Mouse (Mus musculus) CH12.LX (cell line): Measurements from ENCODE around the gene Igfbp5. TPM values are rescaled to one million over a fixed set of nuclear protein-coding genes. Genes with fewer than 3 reads are reported as not detected.

ENCODE experiments used
- DNase-seq: peaks from one replicate; pipeline ENCODE4 v3.0.0-alpha.2; 2013; ENCODE audit errors: extremely low read depth
- H3K27ac ChIP-seq: 2 replicates; pipeline ENCODE4 v1.5.1; 2012; ENCODE audit warnings: low read depth, mild to moderate bottlenecking, control low read depth, moderate library complexity; ENCODE audit not compliant: insufficient read depth
- H3K27me3 ChIP-seq: replicated peaks from 2 replicates; pipeline ENCODE3; 2012; ENCODE audit warnings: inconsistent platforms
- H3K36me3 ChIP-seq, 2 experiments: replicated peaks in 1 of 2; 2 replicates each; pipeline versions ENCODE3 to v1.6.1; 2012; ENCODE audit warnings: inconsistent platforms in 1 of 2, low read length in 1 of 2, mild to moderate bottlenecking in 1 of 2, mixed read lengths in 1 of 2, moderate library complexity in 1 of 2; ENCODE audit not compliant: control insufficient read depth in 1 of 2, insufficient read depth in 1 of 2
- H3K4me1 ChIP-seq, 2 experiments: 2 replicates each; pipeline ENCODE4 v1.6.1; 2012; ENCODE audit warnings: inconsistent platforms in 1 of 2, moderate library complexity in 1 of 2; ENCODE audit not compliant: insufficient read depth in 2 of 2, control insufficient read depth in 1 of 2
- H3K4me2 ChIP-seq: 2 replicates; pipeline ENCODE4 v1.6.1; 2012; ENCODE audit warnings: low read depth, mild to moderate bottlenecking, control low read depth; ENCODE audit not compliant: poor library complexity, insufficient read depth, severe bottlenecking
- H3K4me3 ChIP-seq, 3 experiments: fragments of 150-350 bp in 1 of 3; sonication (generic) in 1 of 3; replicated peaks in 1 of 3; 2 replicates each; pipeline versions ENCODE3 to v1.5.1; 2011 to 2012; ENCODE audit warnings: low read depth in 2 of 3, low read length in 2 of 3, mild to moderate bottlenecking in 2 of 3, moderate library complexity in 2 of 3, control low read depth in 1 of 3, improper control_type of control experiment in 1 of 3, inconsistent platforms in 1 of 3, mixed read lengths in 1 of 3; ENCODE audit not compliant: poor library complexity in 1 of 3
- H3K79me2 ChIP-seq: replicated peaks from 2 replicates; pipeline ENCODE4 v1.6.1; 2012; ENCODE audit warnings: mild to moderate bottlenecking, moderate library complexity; ENCODE audit not compliant: control insufficient read depth, poor library complexity, insufficient read depth, severe bottlenecking; ENCODE audit errors: extremely low read depth
- H3K9ac ChIP-seq: 2 replicates; pipeline ENCODE4 v1.6.1; 2012; ENCODE audit warnings: low read depth, mild to moderate bottlenecking, control low read depth, moderate library complexity; ENCODE audit not compliant: insufficient read depth
- H3K9me3 ChIP-seq: replicated peaks from 2 replicates; pipeline ENCODE3; 2012; ENCODE audit warnings: low read length, inconsistent platforms, mixed read lengths
- BHLHE40 ChIP-seq: IDR thresholded peaks from 2 replicates; pipeline ENCODE4 v1.6.1; 2011; ENCODE audit warnings: mild to moderate bottlenecking, low read depth, low read length, improper control_type of control experiment
- CHD2 ChIP-seq: IDR thresholded peaks from 2 replicates; pipeline ENCODE4 v1.6.1; 2011; ENCODE audit warnings: low read length, improper control_type of control experiment
- CTCF ChIP-seq, 2 experiments: IDR thresholded peaks in 1 of 2; conservative IDR thresholded peaks in 1 of 2; 2 replicates each; pipeline ENCODE4 v1.5.1; 2011 to 2012; ENCODE audit warnings: low read depth in 2 of 2, low read length in 2 of 2, improper control_type of control experiment in 1 of 2, inconsistent platforms in 1 of 2, mild to moderate bottlenecking in 1 of 2, moderate library complexity in 1 of 2
- HCFC1 ChIP-seq: IDR thresholded peaks from 2 replicates; pipeline ENCODE4 v1.6.1; 2012; ENCODE audit warnings: low read depth, mild to moderate bottlenecking, inconsistent platforms, low read length, improper control_type of control experiment
- JUN ChIP-seq: IDR thresholded peaks from 2 replicates; pipeline ENCODE4 v1.6.1; 2011; ENCODE audit warnings: low read depth, mild to moderate bottlenecking, low read length, improper control_type of control experiment, moderate library complexity; ENCODE audit not compliant: insufficient read depth
- JUND ChIP-seq: conservative IDR thresholded peaks from 2 replicates; pipeline ENCODE4 v1.6.1; 2011; ENCODE audit warnings: low read depth, low read length, improper control_type of control experiment
- MEF2A ChIP-seq: IDR thresholded peaks from 2 replicates; pipeline ENCODE4 v1.6.1; 2014; ENCODE audit warnings: low read depth, mild to moderate bottlenecking, inconsistent platforms, low read length, improper control_type of control experiment, borderline replicate concordance
- NRF1 ChIP-seq: IDR thresholded peaks from 2 replicates; pipeline ENCODE4 v1.6.1; 2014; ENCODE audit warnings: low read depth, mild to moderate bottlenecking, inconsistent platforms, low read length, improper control_type of control experiment, moderate library complexity
- RAD21 ChIP-seq: IDR thresholded peaks from 2 replicates; pipeline ENCODE4 v1.6.1; 2011; ENCODE audit warnings: low read depth, mild to moderate bottlenecking, low read length, improper control_type of control experiment, moderate library complexity
- SIN3A ChIP-seq: IDR thresholded peaks from 2 replicates; pipeline ENCODE4 v1.6.1; 2012; ENCODE audit warnings: low read length, improper control_type of control experiment, inconsistent platforms
- SMC3 ChIP-seq: IDR thresholded peaks from 2 replicates; pipeline ENCODE4 v1.6.1; 2011; ENCODE audit warnings: low read depth, low read length, improper control_type of control experiment
- TBP ChIP-seq: conservative IDR thresholded peaks from 2 replicates; pipeline ENCODE4 v1.6.1; 2011; ENCODE audit warnings: low read depth, low read length, improper control_type of control experiment
- TCF12 ChIP-seq: IDR thresholded peaks from 2 replicates; pipeline ENCODE4 v1.6.1; 2014; ENCODE audit warnings: low read depth, mild to moderate bottlenecking, inconsistent platforms, low read length, improper control_type of control experiment
- USF1 ChIP-seq: IDR thresholded peaks from 2 replicates; pipeline ENCODE4 v1.6.1; 2014; ENCODE audit warnings: low read depth, mild to moderate bottlenecking, inconsistent platforms, low read length, improper control_type of control experiment
- USF2 ChIP-seq: conservative IDR thresholded peaks from 2 replicates; pipeline ENCODE4 v1.6.1; 2011; ENCODE audit warnings: low read depth, low read length, improper control_type of control experiment
- ZKSCAN1 ChIP-seq: IDR thresholded peaks from 2 replicates; pipeline ENCODE4 v1.6.1; 2012; ENCODE audit warnings: low read depth, inconsistent platforms, low read length, improper control_type of control experiment, borderline replicate concordance
- dilution Hi-C: fragments of 300-500 bp; cut with MboI; formaldehyde crosslinking; loops from 2 replicates; pipeline ENCODE4 v1.14.3; 2020; ENCODE audit warnings: low sequenced_read_pairs; ENCODE audit not compliant: extremely low pct_unique_long_range_greater_than_20kb, extremely low pct_ligation_motif_present
- in situ Hi-C: fragments of 300-500 bp; cut with MboI; formaldehyde crosslinking; loops from 3 replicates; pipeline ENCODE4 v1.14.3; 2019; ENCODE audit warnings: low sequenced_read_pairs, low pct_ligation_motif_present, low pct_unique_long_range_greater_than_20kb, mixed read lengths
- polyA plus RNA-seq: library from polyadenylated mRNA; unstranded; fragments of >175 nt; gene quantifications from 2 replicates; pipeline ENCODE4 v1.2.1, GENCODE M21; 2012; ENCODE audit warnings: low read depth; ENCODE audit not compliant: insufficient read length
- total RNA-seq, 2 experiments: library from RNA; depleted of rRNA; stranded (reverse); fragments of 300-350 nt in 1 of 2; fragments of >200 nt in 1 of 2; gene quantifications; 2 replicates each; pipeline ENCODE4 v1.2.3; 2012 to 2014

The Igfbp5 gene
- total and polyA plus RNA-seq, 3 experiments: 0.08 to 0.09 TPM; not detected in 1

GRCm38 (mm10) chr1:72876111-72876510 is 1.4 kb upstream of the Igfbp5 start:
- dilution Hi-C loops (no loop called here), in situ Hi-C loops (loop anchor here (10.0 kb wide), 2 partner anchors 949 to 979 kb away; no protein-coding TSS in a partner anchor)
- Histone ChIP-seq H3K9ac (no peak overlapping the region), H3K27me3 (peaks cover 59% of the 10 kb centered on the region), H3K4me2 (no peak overlapping the region), H3K36me3 (no peaks in the 10 kb centered on the region), H3K4me1 (peaks cover 0 to 28% of the 10 kb centered on the region in 2 experiments; a peak in 2 of 4 replicates), H3K27ac (no peak overlapping the region), H3K4me3 (no peak overlapping the region), H3K79me2 (no peaks in the 10 kb centered on the region), H3K9me3 (no peaks in the 10 kb centered on the region)
- no peak for DNase-seq
- TF ChIP-seq SMC3: peak; percentile 35
- peak in 1 of 2 experiments; percentile 53; a peak in 2 of 4 replicates for TF ChIP-seq CTCF (conservative IDR thresholded peaks at IDR 0.05 in 1 of 2, IDR thresholded peaks at IDR 0.05 in 1 of 2; ENCODE audit: low read depth in 2 of 2, low read length in 2 of 2)
- TF ChIP-seq RAD21: peak; percentile 59
- no peak for TF ChIP-seq HCFC1

DNA sequence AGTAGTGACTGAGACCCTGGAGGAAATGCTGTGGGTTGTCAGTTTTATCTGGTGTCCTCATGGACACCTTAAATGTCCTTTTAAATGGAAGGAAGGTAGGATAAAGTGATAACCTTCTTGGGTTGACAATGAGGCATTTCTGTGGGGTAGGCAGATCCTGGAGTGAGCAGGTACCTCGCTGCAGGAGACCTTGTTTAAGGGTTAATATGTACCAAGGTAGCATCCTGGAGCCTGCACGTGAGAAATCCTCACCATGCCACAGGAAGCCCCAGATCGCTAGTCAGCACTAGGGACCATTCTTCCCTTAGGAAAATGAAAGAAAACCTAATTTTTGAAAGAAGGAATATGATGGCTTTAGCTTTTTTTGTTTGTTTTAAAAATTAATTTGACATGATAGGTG is 1.0 kb upstream of the Igfbp5 start:
- Histone ChIP-seq H3K36me3 (no peaks in the 10 kb centered on the region), H3K9ac (no peak overlapping the region), H3K4me3 (no peak overlapping the region)
- dilution Hi-C loops: no loop called here
- TF ChIP-seq CHD2: no peak
- TF ChIP-seq JUND: no peak
- no peak for TF ChIP-seq SIN3A
- TF ChIP-seq TCF12: no peak
- no peak for TF ChIP-seq MEF2A
- TF ChIP-seq TBP: no peak
- TF ChIP-seq ZKSCAN1: no peak
- no peak for TF ChIP-seq BHLHE40
- no peak for TF ChIP-seq NRF1
- TF ChIP-seq JUN: no peak
- no peak for TF ChIP-seq USF2
- TF ChIP-seq USF1: no peak
- TF ChIP-seq, all 38 proteins: peak for 0
- H3K4me1 ChIP-seq: peaks cover 0 to 31% of the 10 kb centered on the region in 2 experiments; a peak in 2 of 4 replicates
- H3K27ac ChIP-seq: no peak overlapping the region
- no peak for DNase-seq
- no peaks in the 10 kb centered on the region for H3K79me2 ChIP-seq
- no peak overlapping the region for H3K4me2 ChIP-seq
- in situ Hi-C loops: loop anchor here (10.0 kb wide), 2 partner anchors 949 to 979 kb away; no protein-coding TSS in a partner anchor
- H3K27me3 ChIP-seq: peaks cover 56% of the 10 kb centered on the region
- no peaks in the 10 kb centered on the region for H3K9me3 ChIP-seq
